Mouse (Mus musculus) urinary bladder, adult 18-20 months (tissue): ENCODE results near the gene Large2.

Experiments
- DNase-seq, 2 experiments: peaks; one replicate each; pipeline ENCODE4 v3.0.0; 2022; ENCODE audit warnings: low spot score in 2 of 2, mixed read lengths in 2 of 2

Large2 gene

DNA sequence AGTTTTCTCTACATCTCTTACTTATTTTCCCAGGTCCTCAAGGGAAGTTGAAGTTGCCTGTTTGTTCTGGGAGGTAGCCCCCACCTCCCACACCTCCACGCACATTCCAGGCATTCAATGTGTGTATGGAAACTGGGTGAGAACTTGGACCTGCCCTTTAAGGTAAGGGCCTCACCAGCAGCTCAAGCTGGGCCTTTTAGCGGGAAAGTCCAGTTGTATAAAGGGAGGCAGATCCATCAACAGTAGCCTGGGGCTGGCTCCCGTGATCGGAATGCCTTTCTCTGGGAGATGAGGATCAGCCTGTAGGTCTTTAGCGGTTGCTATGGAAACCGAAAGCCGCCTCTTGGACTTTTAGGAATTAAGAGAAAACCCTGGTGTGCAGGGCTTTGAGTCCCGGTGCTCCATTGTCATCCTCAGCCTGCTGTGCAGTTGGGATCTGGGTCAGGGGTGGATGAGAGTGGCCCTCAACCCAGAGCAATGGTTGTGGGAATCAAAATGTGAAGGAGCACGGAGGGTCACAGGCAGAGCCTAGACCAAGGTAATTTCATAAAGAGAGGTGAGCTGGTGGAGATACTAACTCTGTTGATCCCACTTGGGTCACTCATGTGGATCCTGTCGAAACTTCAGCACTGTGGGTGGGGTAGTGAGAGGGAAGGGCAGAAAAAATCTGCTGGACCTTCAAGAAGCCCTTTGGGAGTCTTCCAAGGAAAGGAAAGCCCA lies 2.5 kb downstream of the Large2 start:
- DNase-seq = no peak

GRCm38 (mm10) chr2:92370821-92371805 lies 3.6 kb downstream of the Large2 start:
- DNase-seq = peak; percentile 74 to 82

DNA sequence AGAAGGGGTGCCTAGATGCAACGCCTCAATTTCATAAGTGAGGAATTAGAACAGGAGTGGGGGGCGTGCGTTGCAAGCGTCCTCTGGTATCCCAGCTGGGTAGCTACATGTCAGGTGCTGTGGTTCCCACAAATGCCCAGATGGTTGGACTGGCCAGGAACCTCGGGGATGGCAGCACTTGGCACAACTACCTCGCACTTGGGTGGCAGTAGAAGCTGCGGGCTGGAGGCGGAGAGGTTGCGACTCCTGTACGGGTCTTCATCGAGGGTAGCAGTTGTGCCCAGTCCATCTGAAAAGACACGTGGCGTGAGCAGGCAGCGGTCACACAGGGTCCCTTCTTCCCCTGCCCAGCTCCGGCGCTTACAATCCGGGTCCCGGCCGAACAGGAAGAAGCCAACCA lies 4.3 kb downstream of the Large2 start:
- DNase-seq = peak in 1 of 2 experiments; percentile 45

DNA sequence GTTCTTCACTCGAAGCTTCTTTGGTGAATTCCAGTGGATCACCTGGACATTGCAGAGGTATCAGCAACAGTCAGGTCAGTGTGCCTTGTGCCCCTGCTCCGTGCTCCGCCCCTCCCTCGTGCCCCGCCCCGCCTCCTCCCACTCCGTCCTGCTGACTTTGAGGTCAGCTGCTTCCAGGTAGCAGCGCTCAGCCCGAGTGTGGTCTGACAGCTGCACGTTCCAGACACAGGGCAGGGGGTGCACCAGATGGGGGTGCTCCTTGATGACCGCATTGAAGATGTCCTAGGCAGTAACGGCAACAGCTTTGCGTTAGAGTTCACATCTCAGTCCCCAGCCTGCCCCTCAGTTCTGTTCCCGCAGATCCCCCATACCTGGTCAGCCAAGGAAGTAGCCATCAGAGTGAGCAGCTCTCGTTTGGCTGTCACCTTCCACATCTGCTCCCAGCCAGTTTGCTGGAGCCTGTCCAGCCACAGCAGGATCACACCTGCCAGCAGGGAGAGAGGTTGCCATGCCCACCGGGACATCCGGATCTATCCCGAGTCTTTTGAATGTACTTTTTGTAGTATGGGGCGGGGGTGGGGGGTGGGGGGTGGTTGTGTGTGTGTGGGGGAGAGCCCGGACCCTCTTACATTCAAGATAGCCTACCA lies 7.2 kb downstream of the Large2 start:
- DNase-seq = no peak

GRCm38 (mm10) chr2:92365568-92365967 lies 9.1 kb downstream of the Large2 start:
- no peak for DNase-seq

DNA sequence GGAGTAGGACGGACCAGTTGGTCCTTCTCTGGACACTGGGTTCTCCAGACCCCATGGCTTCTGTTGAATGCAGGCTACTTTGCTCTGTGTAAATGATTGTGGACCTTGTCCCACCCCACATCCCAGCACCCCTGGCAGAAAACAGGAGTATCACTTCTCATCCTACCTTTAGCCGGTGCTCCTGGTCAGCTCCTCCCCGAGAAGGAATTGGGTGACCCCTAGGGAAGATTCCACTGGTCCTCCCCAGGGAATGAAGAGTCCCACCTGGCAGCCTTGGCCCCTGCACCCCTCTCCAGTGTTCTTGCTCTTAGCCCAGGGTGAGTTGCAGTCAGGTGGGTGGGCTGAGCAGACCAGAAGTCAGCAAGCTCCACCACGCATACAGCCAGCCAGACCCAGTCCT lies 10.6 kb downstream of the Large2 start:
- no peak for DNase-seq

GRCm38 (mm10) chr2:92362571-92363228 lies 12.0 kb downstream of the Large2 start:
- DNase-seq = no peak

DNA sequence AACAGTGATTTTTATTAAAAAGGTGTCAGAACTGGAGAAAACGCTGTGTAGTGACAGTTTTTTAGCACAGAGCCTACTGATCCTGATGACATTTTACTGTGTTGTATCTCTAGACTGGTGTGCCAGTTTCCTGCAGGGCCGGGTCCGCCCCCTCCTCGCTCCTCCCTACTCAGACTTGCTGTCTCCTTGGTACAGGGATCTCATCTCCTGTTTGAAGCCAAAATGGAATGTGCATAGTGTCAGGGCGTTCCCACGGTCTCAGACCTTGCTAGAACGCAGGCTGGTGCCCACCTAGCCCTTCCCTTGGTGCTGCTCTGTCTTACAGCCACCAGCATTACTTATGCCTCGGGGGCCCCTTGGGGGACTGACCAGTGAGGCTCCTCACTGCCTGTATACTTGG lies 12.9 kb downstream of the Large2 start:
- DNase-seq = no peak

GRCm38 (mm10) chr2:92360893-92361292 lies 13.8 kb downstream of the Large2 start:
- DNase-seq = no peak

DNA sequence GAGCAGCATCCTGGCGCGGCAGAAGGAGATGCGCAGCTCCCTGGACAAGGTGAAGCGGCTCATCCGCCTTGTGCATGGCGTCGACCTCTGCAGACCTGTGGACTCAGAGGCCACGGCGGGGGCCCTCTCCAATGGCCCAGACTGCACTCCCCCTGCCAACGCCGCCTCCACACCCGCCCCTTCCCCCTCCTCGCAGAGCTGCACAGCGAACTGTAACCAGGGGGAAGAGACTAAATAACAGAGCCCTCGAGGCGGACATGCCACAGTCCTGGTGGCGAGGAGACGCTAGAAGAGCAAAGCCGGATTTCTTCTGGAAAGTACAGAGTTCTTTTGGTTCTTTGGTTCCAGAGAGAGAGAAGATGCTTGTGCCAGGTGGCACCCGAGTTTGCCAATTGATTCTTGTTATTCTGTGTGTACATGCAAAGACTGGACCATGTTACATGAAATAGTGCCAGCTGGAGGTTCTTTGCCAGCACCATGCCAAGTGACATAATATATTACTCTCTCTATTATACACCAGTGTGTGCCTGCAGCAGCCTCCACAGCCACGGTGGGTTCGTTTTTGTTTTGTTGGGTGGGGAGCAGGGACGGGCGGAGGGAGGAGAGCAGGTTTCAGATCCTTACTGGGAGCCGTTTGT lies 14.4 kb downstream of the Large2 start:
- DNase-seq = no peak

DNA sequence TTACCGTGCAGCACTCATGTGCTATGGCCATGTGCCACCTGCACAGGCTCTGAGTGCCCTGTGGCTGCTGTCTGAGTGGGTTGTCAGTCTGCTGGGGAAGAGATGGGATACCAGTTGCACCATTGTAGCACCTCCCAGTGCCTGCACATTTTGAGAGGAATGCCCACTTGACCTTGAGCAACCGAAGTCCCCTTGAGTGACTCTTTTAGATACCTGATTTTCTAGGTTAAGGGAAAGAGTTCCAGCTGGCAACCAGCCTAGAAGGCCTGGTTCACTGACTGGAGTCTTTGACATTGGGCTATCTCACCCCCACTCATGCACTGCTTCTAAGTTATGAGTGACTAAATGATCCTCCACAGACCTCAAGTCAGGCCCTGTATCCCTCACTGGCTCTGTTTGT lies 15.4 kb downstream of the Large2 start:
- DNase-seq = no peak

GRCm38 (mm10) chr2:92354224-92354623 lies 20.4 kb downstream of the Large2 start:
- no peak for DNase-seq

DNA sequence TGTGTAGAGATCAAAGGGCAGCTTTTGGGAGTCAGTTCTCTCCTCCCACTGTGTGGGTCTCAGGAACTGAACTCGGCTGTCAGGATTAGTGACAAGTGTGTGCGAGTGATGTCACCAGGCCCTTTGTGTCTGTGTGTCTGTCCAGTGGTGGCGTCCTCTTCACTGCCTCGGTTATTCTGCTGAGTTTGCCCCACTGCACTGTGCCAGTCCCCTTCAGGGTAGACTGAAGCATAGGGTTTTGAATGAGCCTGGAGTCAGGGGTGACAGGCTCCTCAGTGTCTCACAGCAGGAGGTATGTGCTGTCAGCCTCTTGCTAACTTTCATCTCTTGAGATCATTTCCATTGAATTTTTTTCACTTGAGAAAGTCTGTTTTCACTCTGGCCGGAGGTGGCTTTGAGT lies 21.3 kb downstream of the Large2 start:
- no peak for DNase-seq

DNA sequence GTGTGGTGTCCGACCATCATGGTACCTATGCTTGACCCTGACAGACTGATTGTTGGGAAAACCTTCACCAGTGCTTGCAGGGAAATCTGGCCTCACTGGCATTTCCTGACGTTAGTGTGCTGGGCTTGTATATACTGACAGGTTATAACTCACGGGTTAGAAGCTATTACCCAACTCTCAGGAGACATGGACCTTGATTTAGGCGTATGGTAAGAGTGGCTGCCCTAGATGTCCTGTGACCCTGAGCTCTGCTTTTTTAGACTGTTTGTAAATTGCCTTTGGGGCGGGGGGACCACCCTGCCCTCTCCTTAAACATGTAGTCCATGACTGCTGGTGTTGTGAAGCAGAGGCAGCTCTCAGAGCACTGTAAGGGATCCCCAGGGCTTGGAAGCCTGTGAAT lies 24.0 kb downstream of the Large2 start:
- DNase-seq = no peak

DNA sequence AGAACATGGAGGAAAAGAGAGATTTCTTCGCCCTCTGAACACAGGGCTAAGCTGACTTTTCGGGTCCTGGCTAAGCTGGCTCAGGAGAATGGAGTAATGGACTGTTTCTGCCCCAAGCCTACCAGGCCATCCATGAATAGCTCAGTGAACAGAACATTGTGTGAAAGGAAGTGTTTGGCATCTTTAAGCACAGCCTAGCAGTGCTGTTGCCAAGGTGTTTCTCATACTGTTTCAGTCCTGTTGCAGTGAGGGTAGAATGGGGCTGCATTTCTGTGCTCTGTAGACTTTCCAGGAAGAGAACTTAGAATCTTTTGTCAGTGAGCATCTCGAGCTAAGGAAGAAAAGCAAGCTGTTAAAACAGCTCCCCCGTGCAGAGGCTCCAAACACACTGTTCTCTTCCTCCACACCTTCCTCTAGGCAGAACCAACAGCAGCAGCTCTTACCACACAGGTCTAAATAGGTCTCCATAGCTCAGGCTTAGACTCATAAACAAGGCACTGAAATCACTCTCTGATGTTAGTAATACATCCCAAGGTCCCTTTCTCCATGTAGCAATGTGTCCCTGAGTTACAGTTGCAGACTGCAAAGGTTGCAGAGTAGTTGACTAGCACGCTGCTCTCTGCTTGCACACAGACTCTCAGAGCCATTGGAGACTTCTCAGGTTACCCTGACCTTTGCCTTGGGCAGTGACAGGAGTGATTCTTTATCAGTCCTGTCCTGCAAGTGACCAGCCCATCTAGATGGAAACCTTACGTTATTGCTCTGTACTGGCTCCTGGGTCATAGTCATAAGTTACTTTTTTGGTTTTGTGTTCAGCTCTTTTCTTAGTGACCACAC lies 24.9 kb downstream of the Large2 start:
- no peak for DNase-seq

- DNase-seq = no peak
Observed at GRCm38 (mm10) chr2:92347191-92347590, 27.5 kb downstream of the Large2 start.

DNA sequence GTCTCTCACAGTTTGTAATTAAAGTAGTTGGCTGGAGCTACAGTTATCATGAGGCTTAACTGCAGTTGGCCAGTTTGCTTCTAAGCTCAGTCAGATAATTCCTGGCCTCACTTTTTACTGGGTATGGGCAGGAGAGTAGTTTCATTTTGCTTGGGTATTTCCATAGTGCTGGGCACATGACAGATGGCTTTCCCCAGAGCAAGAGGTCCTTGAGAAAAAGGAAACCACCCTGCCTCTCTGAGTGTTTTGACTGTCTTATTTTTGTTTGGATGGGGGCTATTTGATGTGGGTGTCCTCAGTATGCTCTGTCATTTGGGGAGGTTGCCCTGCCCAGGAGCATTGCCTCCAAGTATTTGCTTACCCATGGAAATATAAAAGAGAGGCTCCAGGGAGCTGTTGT lies 32.3 kb downstream of the Large2 start:
- no peak for DNase-seq

GRCm38 (mm10) chr2:92331871-92332270 lies 42.8 kb downstream of the Large2 start:
- DNase-seq = no peak

GRCm38 (mm10) chr2:92331410-92331809 lies 43.3 kb downstream of the Large2 start:
- no peak for DNase-seq

- no peak for DNase-seq
Observed at GRCm38 (mm10) chr2:92330840-92331239, 43.8 kb downstream of the Large2 start.
